Mouse (Mus musculus): ENCODE results near the gene Nfkbiz. TPM values are rescaled to one million over a fixed set of nuclear protein-coding genes. Genes with fewer than 3 reads are reported as not detected.

Gene Nfkbiz
- polyA plus RNA-seq, 1 experiment from 2014 or later = 3.9 TPM

DNA sequence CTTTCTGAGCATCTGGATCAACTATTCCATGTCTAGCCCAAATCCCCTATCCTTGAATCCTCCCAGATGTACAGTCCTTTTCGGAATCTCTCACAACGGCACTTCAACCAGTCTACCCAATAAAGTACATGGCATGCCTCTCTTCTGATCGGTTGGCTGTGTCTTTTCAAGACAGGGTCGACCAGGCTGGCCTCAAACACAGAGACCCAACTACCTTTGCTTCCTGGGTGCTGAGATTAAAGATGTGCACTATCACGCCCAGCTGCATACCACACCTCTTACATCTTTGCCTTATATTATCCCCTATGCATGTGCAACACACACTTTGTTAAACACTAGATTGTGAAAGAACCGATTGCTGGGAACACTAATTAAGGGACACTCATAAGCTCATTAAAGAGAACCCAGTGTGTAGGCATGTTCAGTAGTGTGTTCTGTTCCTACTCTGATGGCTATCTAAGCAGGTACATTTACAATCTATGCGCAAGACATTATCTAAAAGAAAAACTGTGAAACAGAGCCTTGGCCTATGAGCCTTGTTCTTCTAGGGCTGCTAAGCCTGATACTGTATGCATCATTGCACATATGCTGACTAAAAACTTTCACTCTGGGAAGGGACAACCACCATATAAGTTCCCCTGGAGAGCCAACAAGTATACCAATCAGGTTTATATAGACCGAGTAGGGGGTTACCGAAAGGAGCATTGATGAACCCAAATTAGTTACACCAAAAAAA, 28.8 kb downstream of the Nfkbiz start:
- no peak overlapping the region for H3K4me3 ChIP-seq (ENCODE audit: low read depth, low read length)
- no peaks in the 10 kb centered on the region for H3K9me3 ChIP-seq (replicated peaks; ENCODE audit: control insufficient read depth, low read length)
- no peaks in the 10 kb centered on the region for H3K36me3 ChIP-seq (replicated peaks; ENCODE audit: control insufficient read depth, insufficient read depth, low read depth, low read length)
- ATAC-seq (replicated peaks; ENCODE audit: insufficient number of reproducible peaks, low FRiP score, low TSS enrichment, low read depth) = no peak
- WGBS = 91% methylated on average over 9 of the region's 9 CpGs
- H3K4me2 ChIP-seq (ENCODE audit: low read depth, low read length) = no peak overlapping the region
- DNase-seq (ENCODE audit: low spot score) = no peak
- H3K27ac ChIP-seq (replicated peaks; ENCODE audit: low read depth, low read length) = no peak overlapping the region
- no peak overlapping the region for H3K9ac ChIP-seq (replicated peaks; ENCODE audit: low read length)
- no peaks in the 10 kb centered on the region for H3K27me3 ChIP-seq (ENCODE audit: control insufficient read depth, insufficient read depth, low read length)
- H3K4me1 ChIP-seq (ENCODE audit: control insufficient read depth, insufficient read depth, low read length) = no peaks in the 10 kb centered on the region

DNA sequence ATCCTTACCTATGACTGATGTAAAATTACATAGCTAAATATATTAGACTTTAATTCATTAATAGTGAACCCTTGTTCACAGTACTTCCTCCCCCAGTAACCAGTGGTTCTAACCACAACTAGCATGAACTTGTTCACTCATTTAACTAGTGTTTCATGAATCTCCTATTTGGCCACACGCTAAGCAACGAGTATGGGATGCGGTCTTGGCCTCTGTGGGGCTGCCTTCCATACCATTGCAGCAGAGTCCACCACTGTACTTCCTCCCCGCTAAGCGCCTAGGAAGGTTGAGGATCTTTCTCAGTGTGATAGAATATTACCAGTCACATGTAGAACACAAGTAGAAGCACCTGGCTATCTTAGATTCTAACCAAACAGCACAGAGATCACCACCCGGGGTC, 29.4 kb downstream of the Nfkbiz start:
- Histone ChIP-seq H3K4me1 (ENCODE audit: control insufficient read depth, insufficient read depth, low read length) (no peaks in the 10 kb centered on the region), H3K9ac (replicated peaks; ENCODE audit: low read length) (no peak overlapping the region), H3K27ac (replicated peaks; ENCODE audit: low read depth, low read length) (no peak overlapping the region), H3K27me3 (ENCODE audit: control insufficient read depth, insufficient read depth, low read length) (no peaks in the 10 kb centered on the region), H3K36me3 (replicated peaks; ENCODE audit: control insufficient read depth, insufficient read depth, low read depth, low read length) (no peaks in the 10 kb centered on the region), H3K9me3 (replicated peaks; ENCODE audit: control insufficient read depth, low read length) (no peaks in the 10 kb centered on the region), H3K4me3 (ENCODE audit: low read depth, low read length) (no peak overlapping the region), H3K4me2 (ENCODE audit: low read depth, low read length) (no peak overlapping the region)
- 97% methylated on average over 6 of the region's 6 CpGs for WGBS
- DNase-seq (ENCODE audit: low spot score) = no peak
- ATAC-seq (replicated peaks; ENCODE audit: insufficient number of reproducible peaks, low FRiP score, low TSS enrichment, low read depth) = no peak

DNA sequence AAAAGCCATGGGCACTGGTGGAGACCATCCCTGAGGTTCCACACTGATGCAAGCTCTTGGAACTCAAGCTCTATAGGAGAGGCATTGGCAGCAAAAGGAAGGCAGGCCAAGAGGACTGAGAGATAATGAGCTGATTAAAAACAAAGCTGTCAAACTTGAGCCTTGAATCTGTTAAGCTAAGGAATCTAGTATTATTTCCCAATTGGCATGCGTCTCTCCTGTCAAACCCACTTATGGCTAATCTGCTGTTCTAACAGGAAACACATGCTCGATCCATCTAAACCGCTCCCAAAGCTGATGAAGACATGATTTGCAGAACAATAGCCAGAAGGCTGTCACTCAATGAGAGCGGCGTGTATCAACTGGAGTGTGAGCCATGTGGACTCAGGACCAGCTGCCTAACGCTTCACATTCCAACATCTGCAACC, 31.2 kb downstream of the Nfkbiz start:
- no peaks in the 10 kb centered on the region for H3K36me3 ChIP-seq (replicated peaks; ENCODE audit: control insufficient read depth, insufficient read depth, low read depth, low read length)
- no peak overlapping the region for H3K9ac ChIP-seq (replicated peaks; ENCODE audit: low read length)
- H3K27me3 ChIP-seq (ENCODE audit: control insufficient read depth, insufficient read depth, low read length) = no peaks in the 10 kb centered on the region
- H3K4me1 ChIP-seq (ENCODE audit: control insufficient read depth, insufficient read depth, low read length) = no peaks in the 10 kb centered on the region
- WGBS = 37% methylated on average over 6 of the region's 6 CpGs
- H3K4me3 ChIP-seq (ENCODE audit: low read depth, low read length) = no peak overlapping the region
- no peaks in the 10 kb centered on the region for H3K9me3 ChIP-seq (replicated peaks; ENCODE audit: control insufficient read depth, low read length)
- no peak overlapping the region for H3K27ac ChIP-seq (replicated peaks; ENCODE audit: low read depth, low read length)
- DNase-seq (ENCODE audit: low spot score) (peak; percentile 58), ATAC-seq (replicated peaks; ENCODE audit: insufficient number of reproducible peaks, low FRiP score, low TSS enrichment, low read depth) (no peak)
- no peak overlapping the region for H3K4me2 ChIP-seq (ENCODE audit: low read depth, low read length)

DNA sequence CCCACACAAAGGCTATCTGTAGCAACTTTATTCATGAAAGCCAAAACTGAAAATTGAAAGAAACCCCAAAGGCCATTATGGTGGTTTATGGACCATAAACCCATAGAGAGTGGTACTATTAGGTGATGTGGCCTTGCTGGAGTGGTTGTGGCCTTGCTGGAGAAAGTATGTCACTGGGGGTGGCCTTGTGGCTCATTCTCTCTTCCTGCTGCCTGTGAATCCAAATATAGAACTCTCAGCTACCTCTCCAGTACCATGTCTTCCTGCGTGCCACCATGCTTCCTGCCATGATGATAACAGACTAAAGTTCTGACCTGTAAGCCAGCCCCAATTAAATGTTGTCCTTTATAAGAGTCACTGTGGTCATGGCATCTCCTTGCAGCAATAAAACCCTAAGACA, 33.9 kb downstream of the Nfkbiz start:
- ATAC-seq (replicated peaks; ENCODE audit: insufficient number of reproducible peaks, low FRiP score, low TSS enrichment, low read depth) (no peak), DNase-seq (ENCODE audit: low spot score) (no peak)
- Histone ChIP-seq H3K27me3 (ENCODE audit: control insufficient read depth, insufficient read depth, low read length) (no peaks in the 10 kb centered on the region), H3K4me2 (ENCODE audit: low read depth, low read length) (no peak overlapping the region), H3K9me3 (replicated peaks; ENCODE audit: control insufficient read depth, low read length) (no peaks in the 10 kb centered on the region), H3K36me3 (replicated peaks; ENCODE audit: control insufficient read depth, insufficient read depth, low read depth, low read length) (no peaks in the 10 kb centered on the region), H3K4me1 (ENCODE audit: control insufficient read depth, insufficient read depth, low read length) (no peaks in the 10 kb centered on the region), H3K27ac (replicated peaks; ENCODE audit: low read depth, low read length) (no peak overlapping the region), H3K4me3 (ENCODE audit: low read depth, low read length) (no peak overlapping the region), H3K9ac (replicated peaks; ENCODE audit: low read length) (no peak overlapping the region)
- WGBS = 96% methylated on average over 1 of the region's 1 CpGs

DNA sequence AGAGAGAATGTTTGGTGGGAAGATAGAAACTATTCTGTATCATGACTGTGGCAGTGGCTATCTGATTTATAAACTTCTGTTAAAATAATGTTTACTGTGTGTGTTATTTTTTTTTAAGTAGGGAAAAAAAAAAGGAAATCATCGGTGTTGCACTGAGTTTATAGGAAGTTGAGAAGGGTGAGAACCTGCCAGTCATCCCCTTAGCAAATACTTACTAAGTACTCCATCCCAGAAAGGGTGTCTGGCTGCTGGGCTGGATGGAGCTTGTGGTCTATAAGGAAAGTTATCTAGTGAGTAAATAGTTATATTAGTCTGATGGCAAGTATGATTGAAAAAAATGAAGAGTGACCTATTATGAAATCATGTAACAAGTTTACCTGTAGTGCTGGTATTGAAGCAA, 37.1 kb downstream of the Nfkbiz start:
- Histone ChIP-seq H3K9me3 (replicated peaks; ENCODE audit: control insufficient read depth, low read length) (no peaks in the 10 kb centered on the region), H3K4me3 (ENCODE audit: low read depth, low read length) (no peak overlapping the region), H3K27me3 (ENCODE audit: control insufficient read depth, insufficient read depth, low read length) (no peaks in the 10 kb centered on the region), H3K4me2 (ENCODE audit: low read depth, low read length) (no peak overlapping the region), H3K4me1 (ENCODE audit: control insufficient read depth, insufficient read depth, low read length) (no peaks in the 10 kb centered on the region), H3K27ac (replicated peaks; ENCODE audit: low read depth, low read length) (no peak overlapping the region), H3K9ac (replicated peaks; ENCODE audit: low read length) (no peak overlapping the region), H3K36me3 (replicated peaks; ENCODE audit: control insufficient read depth, insufficient read depth, low read depth, low read length) (no peaks in the 10 kb centered on the region)
- DNase-seq (ENCODE audit: low spot score) (no peak), ATAC-seq (replicated peaks; ENCODE audit: insufficient number of reproducible peaks, low FRiP score, low TSS enrichment, low read depth) (no peak)
- 85% methylated on average over 1 of the region's 1 CpGs for WGBS

DNA sequence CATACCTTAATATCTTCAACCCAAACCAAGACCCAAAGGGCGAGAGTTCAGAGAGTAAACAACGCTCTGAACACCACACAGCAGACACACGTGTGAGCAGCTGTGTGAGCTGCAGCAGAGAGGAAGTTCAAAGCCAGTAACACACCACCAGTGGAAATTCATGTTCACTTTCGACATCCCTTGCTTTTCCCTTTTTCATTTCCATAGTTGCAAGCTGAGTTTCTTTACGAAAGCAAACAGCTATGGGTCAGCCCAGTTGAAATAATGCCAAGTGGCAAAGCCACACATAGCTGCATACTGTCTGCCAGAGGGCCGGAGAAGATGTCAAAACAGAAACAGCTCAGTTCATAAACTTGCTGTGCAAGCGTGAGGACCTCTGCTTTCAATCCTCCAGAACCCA, 39.9 kb downstream of the Nfkbiz start:
- WGBS = 83% methylated on average over 7 of the region's 7 CpGs
- DNase-seq (ENCODE audit: low spot score) (no peak), ATAC-seq (replicated peaks; ENCODE audit: insufficient number of reproducible peaks, low FRiP score, low TSS enrichment, low read depth) (no peak)
- no peaks in the 10 kb centered on the region for H3K4me1 ChIP-seq (ENCODE audit: control insufficient read depth, insufficient read depth, low read length)
- H3K4me2 ChIP-seq (ENCODE audit: low read depth, low read length) = no peak overlapping the region
- H3K27me3 ChIP-seq (ENCODE audit: control insufficient read depth, insufficient read depth, low read length) = no peaks in the 10 kb centered on the region
- H3K36me3 ChIP-seq (replicated peaks; ENCODE audit: control insufficient read depth, insufficient read depth, low read depth, low read length) = no peaks in the 10 kb centered on the region
- no peak overlapping the region for H3K4me3 ChIP-seq (ENCODE audit: low read depth, low read length)
- no peaks in the 10 kb centered on the region for H3K9me3 ChIP-seq (replicated peaks; ENCODE audit: control insufficient read depth, low read length)
- no peak overlapping the region for H3K27ac ChIP-seq (replicated peaks; ENCODE audit: low read depth, low read length)
- no peak overlapping the region for H3K9ac ChIP-seq (replicated peaks; ENCODE audit: low read length)

DNA sequence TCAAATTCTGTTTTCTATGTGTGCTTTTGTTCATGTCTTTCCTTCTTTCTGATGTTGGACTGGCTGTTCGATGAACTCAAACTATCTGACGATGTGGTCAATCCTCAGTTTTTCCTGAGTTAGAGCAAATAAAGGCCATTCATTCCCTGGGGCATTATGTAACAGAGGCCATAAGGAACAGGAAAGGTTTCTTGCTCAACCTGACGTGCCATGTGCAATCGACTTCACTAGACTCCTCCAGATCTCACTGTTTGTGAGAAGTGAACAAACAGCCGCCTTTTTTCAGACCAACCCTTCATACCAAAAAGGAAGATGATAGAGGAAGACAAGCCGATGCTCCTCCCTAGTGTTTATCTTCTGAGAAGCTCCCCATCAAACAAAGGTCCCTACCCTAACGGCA, 48.4 kb downstream of the Nfkbiz start:
- no peaks in the 10 kb centered on the region for H3K9me3 ChIP-seq (replicated peaks; ENCODE audit: control insufficient read depth, low read length)
- no peak for DNase-seq (ENCODE audit: low spot score)
- no peak overlapping the region for H3K27ac ChIP-seq (replicated peaks; ENCODE audit: low read depth, low read length)
- H3K36me3 ChIP-seq (replicated peaks; ENCODE audit: control insufficient read depth, insufficient read depth, low read depth, low read length) = no peaks in the 10 kb centered on the region
- WGBS = 87% methylated on average over 7 of the region's 7 CpGs
- H3K4me2 ChIP-seq (ENCODE audit: low read depth, low read length) = no peak overlapping the region
- H3K9ac ChIP-seq (replicated peaks; ENCODE audit: low read length) = no peak overlapping the region
- no peaks in the 10 kb centered on the region for H3K4me1 ChIP-seq (ENCODE audit: control insufficient read depth, insufficient read depth, low read length)
- no peak overlapping the region for H3K4me3 ChIP-seq (ENCODE audit: low read depth, low read length)
- ATAC-seq (replicated peaks; ENCODE audit: insufficient number of reproducible peaks, low FRiP score, low TSS enrichment, low read depth) = no peak
- no peaks in the 10 kb centered on the region for H3K27me3 ChIP-seq (ENCODE audit: control insufficient read depth, insufficient read depth, low read length)

DNA sequence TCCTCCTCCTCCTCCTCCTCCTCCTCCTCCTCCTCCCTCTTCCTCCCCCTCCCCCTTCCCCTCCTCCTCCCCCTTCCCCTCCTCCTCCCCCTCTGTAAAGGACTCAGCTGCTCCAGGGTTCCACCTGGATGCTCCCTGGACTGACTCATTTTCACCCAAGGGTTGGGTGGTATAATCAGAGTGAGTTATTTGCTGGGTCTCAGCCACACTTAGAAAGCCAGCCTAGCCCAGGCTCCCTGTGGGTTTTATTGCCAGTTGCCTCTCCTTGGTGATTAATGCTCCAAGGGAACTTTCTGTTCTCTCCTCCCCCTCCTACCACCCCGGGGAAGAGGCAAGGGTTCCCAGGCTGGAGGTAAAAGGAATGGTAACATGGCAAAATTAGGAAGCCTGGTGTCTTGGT, 49.4 kb downstream of the Nfkbiz start:
- DNase-seq (ENCODE audit: low spot score) (no peak), ATAC-seq (replicated peaks; ENCODE audit: insufficient number of reproducible peaks, low FRiP score, low TSS enrichment, low read depth) (no peak)
- Histone ChIP-seq H3K36me3 (replicated peaks; ENCODE audit: control insufficient read depth, insufficient read depth, low read depth, low read length) (no peaks in the 10 kb centered on the region), H3K27ac (replicated peaks; ENCODE audit: low read depth, low read length) (no peak overlapping the region), H3K9ac (replicated peaks; ENCODE audit: low read length) (no peak overlapping the region), H3K4me1 (ENCODE audit: control insufficient read depth, insufficient read depth, low read length) (no peaks in the 10 kb centered on the region), H3K4me3 (ENCODE audit: low read depth, low read length) (no peak overlapping the region), H3K4me2 (ENCODE audit: low read depth, low read length) (no peak overlapping the region), H3K9me3 (replicated peaks; ENCODE audit: control insufficient read depth, low read length) (no peaks in the 10 kb centered on the region), H3K27me3 (ENCODE audit: control insufficient read depth, insufficient read depth, low read length) (no peaks in the 10 kb centered on the region)
- WGBS = 56% methylated on average over 1 of the region's 1 CpGs

Data from embryonic facial prominence, embryonic 11.5 days (tissue).